Mouse (Mus musculus) ES-CJ7 (cell line): ENCODE data around the gene Adam33.
"Not testable (repeated sequence)": the region's sequence is repeated elsewhere in the genome, so short reads cannot be mapped to it uniquely, and the experiment has no call there.

ENCODE experiments used
- DNase-seq: peaks from one replicate; pipeline ENCODE4 v3.0.0; 2011; ENCODE audit warnings: low read depth, low spot score

Adam33 gene

DNA sequence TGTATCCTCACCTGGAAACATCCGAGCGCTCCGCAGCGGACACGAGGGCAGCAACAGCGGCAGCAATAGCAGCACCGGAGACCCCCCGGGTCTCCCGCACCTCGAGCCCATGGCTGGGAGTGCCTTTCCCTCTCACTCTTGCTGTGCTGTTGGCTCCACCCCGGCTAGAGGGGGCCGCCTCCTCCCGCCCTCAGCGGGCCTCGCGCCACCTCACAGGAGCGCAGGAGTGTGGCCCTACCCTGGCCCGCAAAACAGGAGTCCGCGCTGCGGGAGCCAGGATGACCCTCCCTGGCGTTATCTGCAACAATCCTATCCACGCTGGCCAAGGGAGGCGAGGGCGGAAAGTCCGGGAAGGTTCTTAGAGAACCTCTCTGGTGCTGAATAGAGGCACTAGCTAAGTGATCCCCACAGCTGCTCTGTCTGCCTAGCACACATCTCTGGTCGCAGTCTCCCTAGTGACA, at the start of gene Adam33:
Gene Adam33 (minus strand): TSS at position 411 of the 461 bp plus-strand sequence.
- DNase-seq, result peak; percentile 19

- DNase-seq, result no peak
Observed at GRCm38 (mm10) chr2:131105989-131106388, 42.4 kb upstream of the Adam33 start.

GRCm38 (mm10) chr2:131105061-131105460, 41.4 kb upstream of the Adam33 start:
- not testable (repeated sequence) for DNase-seq

- no peak for DNase-seq
Observed at GRCm38 (mm10) chr2:131104021-131104420, 40.4 kb upstream of the Adam33 start.

DNA sequence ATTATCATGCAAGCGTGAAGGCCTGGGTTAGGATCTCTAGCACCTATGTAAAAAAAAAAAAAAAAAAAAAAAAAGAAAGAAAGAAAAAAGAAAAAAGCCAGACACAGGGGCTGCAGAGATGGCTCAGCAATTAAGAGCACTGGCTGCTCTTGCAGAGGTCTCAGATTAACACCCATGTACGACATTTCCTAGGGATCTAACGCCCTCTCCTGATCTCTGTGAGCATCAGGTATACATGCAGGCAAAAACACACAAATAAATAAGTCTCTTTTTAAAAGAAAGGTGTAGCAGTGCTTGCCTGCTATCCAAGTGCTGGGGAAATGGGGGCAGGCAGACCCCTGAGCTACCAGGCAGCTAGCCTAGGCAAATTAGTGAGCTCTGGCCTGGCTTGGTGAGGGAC, 37.9 kb upstream of the Adam33 start:
- DNase-seq, result no peak

- peak; percentile 15 for DNase-seq
Observed at GRCm38 (mm10) chr2:131097087-131097486, 33.5 kb upstream of the Adam33 start.

DNA sequence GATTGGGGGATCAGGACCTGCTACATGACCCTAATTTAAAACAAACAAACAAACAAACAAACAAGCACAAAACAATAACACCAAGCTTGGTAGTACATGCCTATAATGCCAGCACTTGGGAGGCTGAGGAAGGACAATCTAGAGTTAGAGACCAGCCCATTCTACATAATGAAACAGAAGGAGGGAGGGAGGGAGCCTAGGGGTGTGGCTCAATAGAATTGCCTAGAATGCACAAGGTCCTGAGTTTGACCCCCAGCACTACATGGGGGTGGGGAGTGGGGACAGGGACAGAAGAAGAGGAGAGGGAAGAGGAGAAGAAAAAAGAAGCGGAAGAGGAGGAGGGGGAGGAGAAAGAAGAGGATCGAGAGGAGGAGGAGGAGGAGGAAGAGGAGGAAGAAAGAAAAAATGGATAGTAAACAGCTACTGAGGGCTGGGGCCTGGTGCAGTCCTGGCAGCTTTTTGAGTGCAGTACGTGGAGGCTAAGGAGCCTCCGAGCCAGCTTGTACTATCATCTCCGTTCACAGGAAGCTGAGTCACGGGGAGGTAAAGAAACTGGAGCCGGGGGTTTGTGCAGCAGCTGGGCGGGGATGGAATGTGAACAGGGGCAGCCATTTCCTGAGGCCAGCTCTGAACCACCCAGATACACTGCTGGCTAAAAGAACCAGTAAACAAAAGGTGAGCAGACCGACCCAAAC, 32.6 kb upstream of the Adam33 start:
- DNase-seq, result peak; percentile 93

GRCm38 (mm10) chr2:131094823-131095222, 31.2 kb upstream of the Adam33 start:
- peak; percentile 74 for DNase-seq

DNA sequence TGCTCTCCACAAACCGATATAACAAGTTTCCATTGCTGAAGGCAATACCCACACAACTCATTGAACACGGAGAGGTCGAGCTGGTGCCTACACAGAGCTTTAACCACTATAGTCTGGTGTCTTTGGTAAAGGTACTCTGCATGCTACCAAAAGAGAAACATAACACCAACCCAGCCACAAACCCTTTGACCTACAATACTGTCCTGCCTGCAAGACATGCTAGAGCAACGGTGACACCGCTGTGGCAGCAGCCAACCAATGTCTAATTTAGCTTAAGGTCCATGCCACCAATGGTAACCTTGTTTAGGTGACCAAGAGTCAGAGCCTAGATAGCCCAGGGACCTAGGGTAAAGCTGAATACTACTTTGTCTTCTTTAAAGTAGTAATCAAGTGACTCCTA, 30.0 kb upstream of the Adam33 start:
- DNase-seq, result no peak

GRCm38 (mm10) chr2:131090852-131091251, 27.2 kb upstream of the Adam33 start:
- DNase-seq, result no peak

DNA sequence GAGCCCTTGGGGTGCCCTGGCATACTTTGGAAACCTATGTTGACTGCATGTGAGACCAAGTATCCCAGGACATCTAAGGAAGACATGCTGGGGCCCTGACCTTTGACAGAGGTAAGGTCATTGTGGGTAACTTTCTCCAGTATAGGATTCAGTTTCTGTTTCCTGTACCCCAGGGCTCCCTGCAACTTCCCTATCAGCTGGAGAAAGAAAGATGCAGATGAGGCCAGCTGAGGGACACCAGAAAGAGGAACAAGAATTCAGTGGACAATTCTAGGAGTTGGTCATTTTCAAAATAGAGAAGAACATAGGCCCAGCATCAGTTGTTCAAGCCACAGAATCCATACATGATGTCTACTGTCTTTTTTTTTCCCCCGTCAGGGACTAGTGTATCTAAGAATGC, 26.0 kb upstream of the Adam33 start:
- DNase-seq, result no peak

GRCm38 (mm10) chr2:131088581-131088980, 25.0 kb upstream of the Adam33 start:
- DNase-seq, result no peak

DNA sequence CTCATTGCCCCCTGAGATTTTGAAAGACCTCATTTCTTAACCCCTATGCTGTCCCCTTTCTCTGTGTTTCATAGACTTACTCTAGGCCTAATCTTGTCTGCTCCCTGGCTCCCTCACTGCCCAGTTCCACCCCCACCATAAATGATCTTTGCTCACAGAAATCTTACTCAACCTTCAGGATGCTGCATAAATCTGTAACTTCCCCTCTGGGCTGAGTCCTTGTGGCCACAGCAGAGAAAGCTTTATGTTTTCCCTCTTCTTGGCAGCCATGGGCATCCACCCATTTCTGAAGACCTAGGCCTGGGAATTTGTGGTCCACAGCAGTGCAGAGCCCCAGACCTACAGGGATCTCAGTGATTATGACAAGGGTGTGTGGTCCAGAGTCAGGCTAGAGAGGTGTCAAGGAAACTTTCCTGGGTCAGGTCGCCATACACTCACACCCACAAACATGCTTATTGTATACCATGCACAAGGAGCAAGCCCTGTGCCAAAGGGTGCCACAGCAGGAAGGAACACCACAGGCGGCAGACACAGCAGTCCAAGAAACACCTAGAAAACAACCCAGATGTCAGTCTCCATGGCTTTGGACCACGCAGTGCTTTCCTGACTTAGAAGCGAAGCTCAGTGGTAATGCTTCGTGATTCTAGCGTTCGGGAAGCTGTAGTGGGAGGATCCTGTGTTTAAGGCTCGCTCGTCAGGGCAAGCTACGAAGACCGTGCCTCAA, 23.2 kb upstream of the Adam33 start, which contains the start of gene Siglec1:
Gene Siglec1 (minus strand): TSS at position 99 of the 724 bp plus-strand sequence.
- DNase-seq, result no peak

GRCm38 (mm10) chr2:131084206-131084605, 20.6 kb upstream of the Adam33 start:
- no peak for DNase-seq

GRCm38 (mm10) chr2:131080507-131080906, 16.9 kb upstream of the Adam33 start:
- DNase-seq, result no peak

DNA sequence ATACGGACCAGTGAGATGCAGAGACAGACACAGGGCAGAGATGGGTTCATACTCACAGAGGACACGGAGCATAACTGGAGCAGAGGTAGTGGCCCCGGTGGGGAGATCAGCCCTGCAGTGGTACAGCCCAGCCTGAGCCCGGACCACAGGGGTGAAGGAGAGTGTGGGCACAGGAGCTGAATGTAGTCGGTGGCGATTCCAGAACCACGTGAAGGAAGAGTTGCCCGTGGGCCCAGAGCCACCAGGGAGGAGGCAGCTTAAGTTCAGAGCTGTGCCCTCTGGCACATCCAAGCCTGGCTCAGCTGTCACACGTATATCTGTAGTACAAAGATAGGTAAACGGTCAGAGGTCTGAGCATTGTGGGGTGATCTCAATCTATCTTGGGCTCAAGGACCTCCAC, 8.9 kb upstream of the Adam33 start:
- no peak for DNase-seq

DNA sequence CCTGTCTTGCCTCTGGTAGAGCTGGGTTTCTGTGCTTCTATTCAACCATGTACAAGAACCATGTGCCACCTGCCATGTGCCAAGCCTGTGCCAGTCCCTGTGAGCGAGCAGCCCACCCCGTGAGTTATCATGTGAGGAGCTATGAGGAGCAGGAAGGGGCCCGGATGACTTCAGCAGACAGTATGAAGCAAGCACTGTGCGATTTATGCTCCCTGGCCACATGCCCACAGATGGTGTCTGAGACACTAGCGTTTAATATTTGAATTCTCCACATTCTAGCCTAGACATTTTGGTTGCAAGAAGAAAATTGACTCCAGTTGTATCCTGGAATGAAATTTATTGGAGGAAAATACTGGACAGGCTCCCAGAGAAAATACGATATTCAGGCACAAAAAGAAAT, 3.9 kb upstream of the Adam33 start:
- DNase-seq, result no peak

GRCm38 (mm10) chr2:131066342-131066741, 2.7 kb upstream of the Adam33 start:
- no peak for DNase-seq

DNA sequence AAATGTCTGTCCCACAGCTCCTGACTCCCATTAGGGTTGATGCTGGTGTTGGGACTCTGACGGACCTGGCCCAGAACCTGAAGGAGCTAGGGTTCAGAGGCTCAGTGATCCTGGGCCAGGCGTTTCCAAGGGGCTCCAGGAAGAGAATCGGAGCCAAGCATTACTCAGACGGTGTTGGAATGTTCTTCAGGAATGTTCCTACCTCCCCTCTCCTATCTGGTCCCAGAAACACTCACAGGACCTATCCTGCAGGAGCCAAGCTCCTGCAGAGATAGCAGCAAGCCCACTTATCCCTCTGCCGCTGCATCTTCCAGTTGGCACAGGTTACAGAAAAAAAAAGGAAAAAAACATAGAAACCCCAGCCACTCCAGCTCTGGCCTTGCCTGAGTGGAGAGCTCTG, 2.0 kb downstream of the Adam33 start:
- DNase-seq, result no peak

- no peak for DNase-seq
Observed at GRCm38 (mm10) chr2:131060784-131061183, 2.8 kb downstream of the Adam33 start.

DNA sequence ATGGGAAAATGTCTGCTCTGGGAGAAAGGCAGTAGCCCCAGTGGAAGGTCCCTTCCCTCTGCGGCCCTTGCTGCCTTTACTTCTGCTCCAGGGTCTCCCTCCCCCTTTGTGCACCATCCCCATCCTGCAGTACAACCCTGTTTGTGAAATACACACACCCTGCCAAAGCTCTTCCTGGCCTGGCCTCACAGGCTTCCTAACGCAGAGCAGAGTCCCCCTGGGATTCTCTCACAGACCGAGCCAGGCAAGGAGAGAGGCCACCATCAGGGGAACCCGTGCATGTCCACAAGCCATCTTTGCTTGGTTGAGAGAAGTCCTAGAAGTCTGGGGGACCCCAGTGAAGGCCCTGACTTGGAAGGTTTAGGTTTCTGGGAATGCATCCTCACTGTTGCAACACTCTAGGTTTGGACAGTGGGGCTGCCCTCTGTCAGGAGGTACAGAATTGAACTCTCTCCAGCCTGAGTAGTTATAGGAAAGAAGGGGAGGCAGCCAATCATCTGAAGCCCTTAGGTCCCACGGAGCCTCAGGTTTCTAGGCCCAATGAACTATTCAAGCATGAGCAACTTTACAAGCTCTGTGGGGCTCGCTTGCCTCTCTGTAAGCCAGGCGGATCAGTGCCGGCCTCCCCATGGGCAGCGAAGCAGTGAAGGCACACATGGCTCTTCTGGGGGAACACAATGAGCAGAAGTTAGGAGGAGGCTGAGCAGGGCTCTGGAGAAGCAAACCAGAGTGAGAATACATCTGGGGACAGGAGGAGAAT, 3.7 kb downstream of the Adam33 start:
- no peak for DNase-seq

DNA sequence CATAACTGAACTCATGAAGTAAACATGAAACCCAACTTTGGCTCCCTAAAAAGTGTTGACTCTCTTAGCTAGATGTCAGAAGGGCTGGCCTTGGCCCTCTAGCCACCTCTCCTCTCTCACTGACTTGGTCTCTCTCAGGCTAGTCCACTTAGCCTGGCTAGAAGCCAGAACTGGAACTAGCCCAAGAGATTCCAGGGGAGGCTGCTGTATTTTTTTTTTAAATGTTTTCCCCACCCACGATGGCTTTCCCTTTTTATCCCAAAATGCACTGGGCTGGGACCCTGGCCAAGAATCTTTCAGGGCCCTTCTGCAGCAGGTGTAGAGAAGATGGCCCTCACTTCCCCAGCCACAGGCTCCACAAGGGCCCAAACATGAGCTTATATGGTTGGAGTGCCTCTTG, 4.2 kb downstream of the Adam33 start:
- DNase-seq, result no peak
